Mouse (Mus musculus) lung, postnatal 0 days (tissue): Measurements from ENCODE around the gene Hsd17b1.

ENCODE experiments used
- CTCF ChIP-seq: IDR thresholded peaks from 2 replicates; pipeline ENCODE4 v1.5.1; 2016; ENCODE audit warnings: antibody characterized with exemption, mild to moderate bottlenecking
- EP300 ChIP-seq: IDR thresholded peaks from 2 replicates; pipeline ENCODE4 v1.6.1; 2016; ENCODE audit warnings: antibody characterized with exemption, mild to moderate bottlenecking, control low read depth

DNA sequence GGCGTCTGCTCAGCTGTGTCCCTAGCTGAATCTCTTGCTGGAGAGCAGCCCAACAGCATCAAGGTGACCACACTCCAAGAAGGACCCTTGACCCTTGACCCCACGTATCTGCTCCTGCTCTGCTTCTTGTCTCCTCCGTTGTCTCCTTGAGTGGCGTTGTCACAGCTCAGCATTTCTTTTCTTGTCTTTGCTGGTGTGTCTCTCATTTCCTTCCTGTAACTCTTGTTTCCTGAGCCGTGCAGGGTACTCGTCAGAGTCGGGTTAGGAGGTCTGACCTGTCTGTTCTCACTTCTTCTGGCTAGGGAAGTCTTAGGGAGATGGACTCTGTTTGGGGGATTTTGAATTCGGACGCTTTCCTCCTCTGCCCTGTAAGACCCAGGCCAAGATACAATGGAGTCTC is 31.8 kb upstream of the Hsd17b1 start:
- no peak for TF ChIP-seq CTCF
- TF ChIP-seq EP300: no peak
